Mouse (Mus musculus): ENCODE results near the gene Wdtc1. TPM values are rescaled to one million over a fixed set of nuclear protein-coding genes. Genes with fewer than 3 reads are reported as not detected.

The Wdtc1 gene
- total and polyA plus RNA-seq, 3 experiments = 7.1 to 53.4 (median 32.3) TPM

DNA sequence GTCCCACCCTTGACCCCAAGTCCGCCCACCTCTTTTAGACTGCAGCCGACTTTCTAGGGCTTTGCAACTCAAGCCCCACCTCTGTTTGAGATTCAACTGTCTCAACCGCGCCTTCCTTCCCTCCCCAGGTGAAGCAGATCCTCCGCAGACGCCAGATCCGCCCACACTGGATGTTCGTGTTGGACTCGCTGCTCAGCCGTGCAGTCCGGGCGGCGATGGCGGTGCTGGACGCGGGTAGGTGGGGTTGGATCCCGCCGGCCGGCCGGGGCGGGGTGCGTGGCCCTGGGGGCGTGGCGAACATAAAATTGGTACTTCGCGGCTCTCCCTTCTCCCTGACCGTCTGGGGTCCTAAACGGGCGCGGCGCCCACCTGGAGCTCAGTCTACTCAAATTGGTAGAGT, 102.1 kb downstream of the Wdtc1 start:
- H3K36me3 ChIP-seq (replicated peaks) = peaks cover 89% of the 10 kb centered on the region
- H3K4me1 ChIP-seq (ENCODE audit: insufficient read depth, low read depth, low read length) = peaks cover 65% of the 10 kb centered on the region
- DNase-seq (ENCODE audit: low spot score) = no peak
- H3K27me3 ChIP-seq (ENCODE audit: insufficient read depth, low read length) = peaks cover 3% of the 10 kb centered on the region; the same call in 1 of the 2 replicates
- H3K9me3 ChIP-seq (replicated peaks) = no peaks in the 10 kb centered on the region
- no peak overlapping the region for H3K4me3 ChIP-seq (ENCODE audit: low read depth, low read length)
- ATAC-seq (ENCODE audit: extremely low read depth, insufficient number of reproducible peaks, low FRiP score, poor library complexity, severe bottlenecking) = no peak
- TF ChIP-seq GATA2 (IDR thresholded peaks at IDR 0.05; ENCODE audit: borderline replicate concordance, low read depth, low read length) (no peak), GATA1 (IDR thresholded peaks at IDR 0.05; ENCODE audit: borderline replicate concordance, low read length) (no peak), POLR2AphosphoS5 (IDR thresholded peaks at IDR 0.05; ENCODE audit: insufficient replicate concordance, low read depth, low read length) (no peak), CTCF (IDR thresholded peaks at IDR 0.05; ENCODE audit: low read depth, low read length) (no peak), TAL1 (conservative IDR thresholded peaks at IDR 0.05; ENCODE audit: low read depth, low read length) (no peak)

GRCm38 (mm10) chr4:133250609-133251008, 102.7 kb downstream of the Wdtc1 start:
- DNase-seq (ENCODE audit: low spot score) (peak; percentile 60), ATAC-seq (ENCODE audit: extremely low read depth, insufficient number of reproducible peaks, low FRiP score, poor library complexity, severe bottlenecking) (no peak)
- H3K4me3 ChIP-seq (ENCODE audit: low read depth, low read length) = no peak overlapping the region
- TF ChIP-seq TAL1 (conservative IDR thresholded peaks at IDR 0.05; ENCODE audit: low read depth, low read length) (no peak), CTCF (IDR thresholded peaks at IDR 0.05; ENCODE audit: low read depth, low read length) (peak; percentile 45; the same call in 1 of the 2 replicates)
- H3K36me3 ChIP-seq (replicated peaks) = peaks cover 90% of the 10 kb centered on the region
- H3K27me3 ChIP-seq (ENCODE audit: insufficient read depth, low read length) = no peaks in the 10 kb centered on the region
- H3K4me1 ChIP-seq (ENCODE audit: insufficient read depth, low read depth, low read length) = peaks cover 66% of the 10 kb centered on the region
- H3K9me3 ChIP-seq (replicated peaks) = no peaks in the 10 kb centered on the region

GRCm38 (mm10) chr4:133247806-133248449, 105.4 kb downstream of the Wdtc1 start:
- no peaks in the 10 kb centered on the region for H3K27me3 ChIP-seq (ENCODE audit: insufficient read depth, low read length)
- TF ChIP-seq TAL1 (conservative IDR thresholded peaks at IDR 0.05; ENCODE audit: low read depth, low read length) (peak; percentile 92), CTCF (IDR thresholded peaks at IDR 0.05; ENCODE audit: low read depth, low read length) (no peak), GATA2 (IDR thresholded peaks at IDR 0.05; ENCODE audit: borderline replicate concordance, low read depth, low read length) (0 out of 2 replicates have a peak, but pooled peaks have one; percentile 52)
- peaks cover 92% of the 10 kb centered on the region for H3K36me3 ChIP-seq (replicated peaks)
- peak overlapping the region; percentile 66 for H3K4me3 ChIP-seq (ENCODE audit: low read depth, low read length)
- H3K9me3 ChIP-seq (replicated peaks) = no peaks in the 10 kb centered on the region
- peaks cover 83% of the 10 kb centered on the region for H3K4me1 ChIP-seq (ENCODE audit: insufficient read depth, low read depth, low read length)
- peak; percentile 89 for DNase-seq (ENCODE audit: low spot score)
- ATAC-seq (ENCODE audit: extremely low read depth, insufficient number of reproducible peaks, low FRiP score, poor library complexity, severe bottlenecking) = peak; percentile 95

- Histone ChIP-seq H3K27me3 (ENCODE audit: insufficient read depth, low read length) (no peaks in the 10 kb centered on the region), H3K4me1 (ENCODE audit: insufficient read depth, low read depth, low read length) (peaks cover 91% of the 10 kb centered on the region), H3K9me3 (replicated peaks) (no peaks in the 10 kb centered on the region), H3K36me3 (replicated peaks) (peaks cover 92% of the 10 kb centered on the region), H3K4me3 (ENCODE audit: low read depth, low read length) (peak overlapping the region; percentile 66; the same call in 1 of the 2 replicates)
- ATAC-seq (ENCODE audit: extremely low read depth, insufficient number of reproducible peaks, low FRiP score, poor library complexity, severe bottlenecking) = no peak
- no peak for DNase-seq (ENCODE audit: low spot score)
- TF ChIP-seq CTCF (IDR thresholded peaks at IDR 0.05; ENCODE audit: low read depth, low read length) (no peak), TAL1 (conservative IDR thresholded peaks at IDR 0.05; ENCODE audit: low read depth, low read length) (no peak), GATA2 (IDR thresholded peaks at IDR 0.05; ENCODE audit: borderline replicate concordance, low read depth, low read length) (no peak), POLR2AphosphoS5 (IDR thresholded peaks at IDR 0.05; ENCODE audit: insufficient replicate concordance, low read depth, low read length) (no peak), GATA1 (IDR thresholded peaks at IDR 0.05; ENCODE audit: borderline replicate concordance, low read length) (no peak)
Measured at GRCm38 (mm10) chr4:133247072-133247471, 106.2 kb downstream of the Wdtc1 start.

- no peaks in the 10 kb centered on the region for H3K9me3 ChIP-seq (replicated peaks)
- H3K4me3 ChIP-seq (ENCODE audit: low read depth, low read length) = no peak overlapping the region; the same call in 1 of the 2 replicates
- ATAC-seq (ENCODE audit: extremely low read depth, insufficient number of reproducible peaks, low FRiP score, poor library complexity, severe bottlenecking) (no peak), DNase-seq (ENCODE audit: low spot score) (peak; percentile 43)
- no peaks in the 10 kb centered on the region for H3K27me3 ChIP-seq (ENCODE audit: insufficient read depth, low read length)
- H3K36me3 ChIP-seq (replicated peaks) = peaks cover 66% of the 10 kb centered on the region
- H3K4me1 ChIP-seq (ENCODE audit: insufficient read depth, low read depth, low read length) = peaks cover 87% of the 10 kb centered on the region
- peak; percentile 48; the same call in 1 of the 2 replicates for TF ChIP-seq TAL1 (conservative IDR thresholded peaks at IDR 0.05; ENCODE audit: low read depth, low read length)
- no peak for TF ChIP-seq GATA2 (IDR thresholded peaks at IDR 0.05; ENCODE audit: borderline replicate concordance, low read depth, low read length)
Measured at GRCm38 (mm10) chr4:133244289-133244688, 109.0 kb downstream of the Wdtc1 start.

DNA sequence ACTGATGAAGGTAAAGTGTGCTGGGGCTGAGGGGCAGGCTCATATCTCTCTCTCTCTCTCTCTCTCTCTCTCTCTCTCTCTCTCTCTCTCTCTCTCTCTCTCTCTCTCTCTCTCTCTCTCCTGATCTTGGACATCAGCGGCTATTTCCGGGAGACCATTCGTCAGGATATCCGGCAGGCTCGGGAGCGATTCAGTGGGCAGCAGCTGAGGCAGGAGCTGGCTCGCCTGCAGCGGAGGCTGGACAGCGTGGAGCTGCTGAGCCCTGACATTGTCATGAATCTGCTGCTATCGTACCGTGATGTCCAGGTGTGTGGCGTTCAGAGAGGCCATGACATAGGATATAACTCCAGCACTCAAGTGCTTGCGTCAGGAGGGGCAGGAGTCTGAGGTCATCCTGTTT, 109.7 kb downstream of the Wdtc1 start:
- Histone ChIP-seq H3K4me3 (ENCODE audit: low read depth, low read length) (peak overlapping the region; percentile 61; the same call in 1 of the 2 replicates), H3K4me1 (ENCODE audit: insufficient read depth, low read depth, low read length) (peaks cover 89% of the 10 kb centered on the region), H3K36me3 (replicated peaks) (peaks cover 65% of the 10 kb centered on the region), H3K27me3 (ENCODE audit: insufficient read depth, low read length) (no peaks in the 10 kb centered on the region), H3K9me3 (replicated peaks) (no peaks in the 10 kb centered on the region)
- ATAC-seq (ENCODE audit: extremely low read depth, insufficient number of reproducible peaks, low FRiP score, poor library complexity, severe bottlenecking) (no peak), DNase-seq (ENCODE audit: low spot score) (no peak)
- TF ChIP-seq CTCF (IDR thresholded peaks at IDR 0.05; ENCODE audit: low read depth, low read length) = no peak
- no peak for TF ChIP-seq POLR2AphosphoS5 (IDR thresholded peaks at IDR 0.05; ENCODE audit: insufficient replicate concordance, low read depth, low read length)
- no peak for TF ChIP-seq GATA2 (IDR thresholded peaks at IDR 0.05; ENCODE audit: borderline replicate concordance, low read depth, low read length)
- no peak for TF ChIP-seq TAL1 (conservative IDR thresholded peaks at IDR 0.05; ENCODE audit: low read depth, low read length)
- no peak for TF ChIP-seq GATA1 (IDR thresholded peaks at IDR 0.05; ENCODE audit: borderline replicate concordance, low read length)

Data from G1E (cell line).